Mouse (Mus musculus) MEL (cell line): ENCODE results near the gene Pcca. TPM values are rescaled to one million over a fixed set of nuclear protein-coding genes. Genes with fewer than 3 reads are reported as not detected.

Experiments used
- DNase-seq: peaks from one replicate; pipeline ENCODE4 v3.0.0; 2011; ENCODE audit warnings: low read depth, low spot score
- H3K27ac ChIP-seq: 2 replicates; pipeline ENCODE4 v1.5.1; 2012; ENCODE audit warnings: low read depth, mild to moderate bottlenecking, control low read depth, low read length, moderate library complexity; ENCODE audit not compliant: control insufficient read depth
- H3K27me3 ChIP-seq, 2 experiments: fragments of 150-350 bp in 1 of 2; sonication (generic) in 1 of 2; 2 replicates each; pipeline ENCODE4 v1.6.1; 2012; ENCODE audit warnings: low read length in 2 of 2, mild to moderate bottlenecking in 2 of 2, improper control_type of control experiment in 1 of 2, moderate library complexity in 1 of 2; ENCODE audit not compliant: insufficient read depth in 2 of 2, control insufficient read depth in 1 of 2
- H3K36me3 ChIP-seq, 2 experiments: 2 replicates each; pipeline ENCODE4 v1.6.1; 2012 to 2014; ENCODE audit warnings: low read length in 2 of 2, improper control_type of control experiment in 1 of 2, inconsistent platforms in 1 of 2, mild to moderate bottlenecking in 1 of 2; ENCODE audit not compliant: insufficient read depth in 2 of 2, control insufficient read depth in 1 of 2
- H3K4me1 ChIP-seq, 2 experiments: fragments of 150-350 bp in 1 of 2; sonication (generic) in 1 of 2; 2 replicates each; pipeline ENCODE4 v1.6.1; 2012; ENCODE audit warnings: low read length in 2 of 2, improper control_type of control experiment in 1 of 2, mild to moderate bottlenecking in 1 of 2; ENCODE audit not compliant: insufficient read depth in 2 of 2, control insufficient read depth in 1 of 2
- H3K4me3 ChIP-seq, 2 experiments: fragments of 150-350 bp in 1 of 2; sonication (generic) in 1 of 2; 2 replicates each; pipeline ENCODE4 v1.5.1; 2012; ENCODE audit warnings: low read depth in 2 of 2, low read length in 2 of 2, mild to moderate bottlenecking in 2 of 2, moderate library complexity in 2 of 2, control low read depth in 1 of 2, improper control_type of control experiment in 1 of 2; ENCODE audit not compliant: control insufficient read depth in 1 of 2, insufficient read depth in 1 of 2
- H3K79me2 ChIP-seq: 2 replicates; pipeline ENCODE4 v1.6.1; 2012; ENCODE audit warnings: mild to moderate bottlenecking, low read length, moderate library complexity; ENCODE audit not compliant: control insufficient read depth, poor library complexity, insufficient read depth
- H3K9ac ChIP-seq: 2 replicates; pipeline ENCODE4 v1.6.1; 2012; ENCODE audit warnings: low read depth, mild to moderate bottlenecking, control low read depth, low read length, moderate library complexity; ENCODE audit not compliant: control insufficient read depth, poor library complexity, severe bottlenecking
- H3K9me3 ChIP-seq: fragments of 150-350 bp; sonication (generic); replicated peaks from 2 replicates; pipeline ENCODE4 v1.6.1; 2012; ENCODE audit warnings: mild to moderate bottlenecking, low read length, improper control_type of control experiment, moderate library complexity; ENCODE audit not compliant: insufficient read depth
- BHLHE40 ChIP-seq: IDR thresholded peaks from 2 replicates; pipeline ENCODE4 v1.6.1; 2012; ENCODE audit warnings: low read depth, mild to moderate bottlenecking, inconsistent platforms, low read length, improper control_type of control experiment, borderline replicate concordance
- ETS1 ChIP-seq: IDR thresholded peaks from 2 replicates; pipeline ENCODE4 v1.6.1; 2012; ENCODE audit warnings: low read depth, mild to moderate bottlenecking, inconsistent platforms, low read length, improper control_type of control experiment, moderate library complexity
- GATA1 ChIP-seq: IDR thresholded peaks from 2 replicates; pipeline ENCODE4 v1.6.1; 2011; ENCODE audit warnings: low read depth, low read length, improper control_type of control experiment
- MAZ ChIP-seq: IDR thresholded peaks from 2 replicates; pipeline ENCODE4 v1.6.1; 2012; ENCODE audit warnings: low read depth, mild to moderate bottlenecking, inconsistent platforms, low read length, improper control_type of control experiment
- NELFE ChIP-seq: IDR thresholded peaks from 2 replicates; pipeline ENCODE4 v1.6.1; 2011; ENCODE audit warnings: low read depth, low read length, improper control_type of control experiment
- RCOR1 ChIP-seq: IDR thresholded peaks from 2 replicates; pipeline ENCODE4 v1.6.1; 2012; ENCODE audit warnings: low read depth, mild to moderate bottlenecking, inconsistent platforms, low read length, improper control_type of control experiment
- TCF12 ChIP-seq: IDR thresholded peaks from 2 replicates; pipeline ENCODE4 v1.6.1; 2014; ENCODE audit warnings: low read depth, mild to moderate bottlenecking, inconsistent platforms, low read length, improper control_type of control experiment, moderate library complexity
- polyA plus RNA-seq, 2 experiments: library from polyadenylated mRNA; stranded (reverse) in 1 of 2; unstranded in 1 of 2; fragments of >175 nt in 1 of 2; fragments of >200 nt in 1 of 2; gene quantifications; 2 replicates each; pipeline versions ENCODE4 v1.2.1 to v1.2.4; 2012; ENCODE audit warnings: low replicate concordance in 2 of 2, low read depth in 1 of 2; ENCODE audit not compliant: insufficient read length in 2 of 2, insufficient read depth in 1 of 2, missing spikeins in 1 of 2
- total RNA-seq: library from RNA; depleted of rRNA; stranded (reverse); fragments of 300-350 nt; gene quantifications from 2 replicates; pipeline ENCODE4 v1.2.3, GENCODE M21; 2012

Pcca gene
- total and polyA plus RNA-seq, 3 experiments = 21.2 to 22.7 TPM; not detected in 1

DNA sequence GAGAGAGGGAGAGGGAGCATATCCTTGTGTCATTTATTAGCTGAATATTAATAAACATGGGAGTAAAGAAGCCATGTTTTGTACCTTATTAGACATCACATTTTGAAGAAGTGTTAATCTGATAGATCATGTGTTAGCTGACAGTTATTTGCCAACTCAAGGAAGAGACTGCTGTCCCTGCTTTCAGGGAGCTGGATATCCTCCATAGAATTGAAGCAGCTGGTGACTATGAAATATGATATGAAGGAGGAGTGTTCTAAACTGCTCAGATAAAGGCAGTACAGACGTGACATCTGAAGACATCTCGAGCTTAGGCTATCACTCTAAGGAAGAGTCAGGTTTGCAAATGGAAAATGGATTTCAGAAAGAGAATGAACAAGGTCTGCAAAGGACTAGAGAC, 289.7 kb downstream of the Pcca start (continued):
- TF ChIP-seq MAZ = no peak

DNA sequence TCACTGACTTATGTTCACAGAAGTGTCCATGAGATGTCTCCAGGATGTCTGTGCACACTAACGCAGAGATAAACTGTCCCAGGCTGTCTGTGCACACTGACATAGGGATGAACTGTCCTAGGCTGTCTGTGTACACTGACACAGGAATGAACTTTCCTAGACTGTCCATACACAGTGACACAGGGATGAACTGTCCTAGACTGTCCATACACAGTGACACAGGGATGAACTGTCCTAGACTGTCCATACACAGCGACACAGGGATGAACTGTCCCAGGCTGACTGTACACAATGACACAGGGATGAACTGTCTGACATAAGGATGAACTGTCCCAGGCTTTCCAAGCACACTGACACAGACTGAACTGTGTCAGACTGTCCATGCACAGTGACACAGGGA, 291.3 kb downstream of the Pcca start:
- DNase-seq = no peak
- Histone ChIP-seq H3K79me2 (no peaks in the 10 kb centered on the region), H3K27ac (no peak overlapping the region), H3K9me3 (no peaks in the 10 kb centered on the region), H3K27me3 (no peaks in the 10 kb centered on the region)
- no peak for TF ChIP-seq BHLHE40
- no peak for TF ChIP-seq TCF12
- TF ChIP-seq, all 39 proteins: peak for 0
- Histone ChIP-seq H3K4me3 (no peak overlapping the region), H3K36me3 (peaks cover 0 to 6% of the 10 kb centered on the region in 2 experiments; a peak in 2 of 4 replicates), H3K4me1 (peaks cover 6% of the 10 kb centered on the region in 2 experiments; a peak in 3 of 4 replicates), H3K9ac (no peak overlapping the region)

DNA sequence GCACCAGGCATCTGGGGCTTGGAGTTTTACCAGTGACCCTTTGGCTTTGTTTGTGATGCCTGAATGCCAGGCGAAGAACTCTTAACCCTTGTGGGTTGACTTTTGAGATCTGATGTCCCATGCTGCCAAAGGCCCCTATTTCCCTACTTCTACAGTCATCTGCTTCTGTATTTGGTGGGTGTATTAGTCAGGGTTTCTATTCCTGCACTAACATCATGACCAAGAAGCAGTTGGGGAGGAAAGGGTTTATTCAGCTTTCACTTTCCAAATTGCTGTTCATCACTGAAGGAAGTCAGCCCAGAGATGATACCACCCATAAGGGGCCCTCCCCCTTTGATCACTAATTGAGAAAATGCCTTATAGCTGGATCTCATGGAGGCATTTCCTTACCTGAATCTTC, 296.3 kb downstream of the Pcca start:
- Histone ChIP-seq H3K27ac (no peak overlapping the region), H3K4me1 (peaks cover 3 to 7% of the 10 kb centered on the region in 2 experiments; a peak in 3 of 4 replicates), H3K27me3 (no peaks in the 10 kb centered on the region), H3K79me2 (no peaks in the 10 kb centered on the region), H3K9ac (no peak overlapping the region), H3K4me3 (no peak overlapping the region), H3K9me3 (no peaks in the 10 kb centered on the region), H3K36me3 (peaks cover 0 to 5% of the 10 kb centered on the region in 2 experiments; a peak in 2 of 4 replicates)
- DNase-seq = no peak
- no peak for TF ChIP-seq ETS1
- no peak for TF ChIP-seq GATA1

DNA sequence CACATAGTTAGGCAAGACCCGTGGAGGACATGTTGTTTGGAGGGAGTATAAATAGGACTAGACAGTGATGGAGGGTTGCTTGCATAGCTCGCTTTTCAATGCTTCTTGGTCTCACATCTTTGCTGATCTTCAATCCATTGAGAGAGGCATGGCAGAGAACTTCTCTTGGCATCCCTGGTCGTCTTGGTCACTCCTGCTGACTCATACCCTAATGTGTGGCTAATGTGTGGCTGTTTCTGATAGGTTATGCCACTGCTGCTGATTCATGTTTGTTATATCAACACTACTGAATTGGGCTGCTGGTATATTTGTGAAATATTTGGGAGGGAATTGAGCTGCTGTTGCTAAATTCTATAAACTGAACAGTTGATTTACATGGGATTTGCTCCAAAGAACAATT, 299.5 kb downstream of the Pcca start:
- Histone ChIP-seq H3K27me3 (no peaks in the 10 kb centered on the region), H3K79me2 (no peaks in the 10 kb centered on the region), H3K36me3 (peaks cover 0 to 5% of the 10 kb centered on the region in 2 experiments; a peak in 2 of 4 replicates), H3K9me3 (no peaks in the 10 kb centered on the region), H3K27ac (peak overlapping the region; percentile 30), H3K4me1 (peaks cover 3 to 7% of the 10 kb centered on the region in 2 experiments; a peak in 3 of 4 replicates), H3K9ac (no peak overlapping the region), H3K4me3 (no peak overlapping the region)
- peak; percentile 48 for DNase-seq
- TF ChIP-seq NELFE (0 out of 2 replicates have a peak, but pooled peaks have one; percentile 9), RCOR1 (no peak)
